Mouse (Mus musculus): ENCODE results near the gene Upp2. TPM values are rescaled to one million over a fixed set of nuclear protein-coding genes. Genes with fewer than 3 reads are reported as not detected.

Upp2 gene
- polyA plus RNA-seq, 1 experiment: 7.6 TPM

DNA sequence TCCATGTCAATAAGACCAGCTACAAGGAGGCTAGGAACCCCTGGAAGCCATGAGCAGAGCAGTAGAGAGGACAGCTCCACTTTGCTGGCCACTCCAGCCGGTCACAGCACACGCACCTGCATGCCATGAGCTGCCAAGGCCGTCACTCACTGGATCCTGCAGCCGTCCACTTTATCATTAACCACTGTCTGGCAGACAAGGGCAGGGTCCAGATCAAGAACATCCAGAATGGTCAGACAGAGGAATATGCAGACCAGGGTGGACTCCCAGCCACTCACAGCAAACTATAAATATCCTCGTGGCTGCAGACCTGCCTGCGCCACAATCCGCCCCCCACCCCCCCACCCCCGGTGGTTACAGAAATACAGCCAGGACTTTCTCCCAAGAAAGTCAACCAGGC is 31.9 kb upstream of the Upp2 start:
- Histone ChIP-seq H3K4me3 (ENCODE audit: low read depth, low read length) (no peak overlapping the region), H3K36me3 (ENCODE audit: control insufficient read depth, insufficient read depth, low read length) (no peaks in the 10 kb centered on the region), H3K27me3 (ENCODE audit: control insufficient read depth, insufficient read depth, low read length) (no peaks in the 10 kb centered on the region), H3K27ac (ENCODE audit: insufficient read depth, low read depth, low read length) (peak overlapping the region; percentile 82), H3K4me1 (ENCODE audit: control insufficient read depth, insufficient read depth, insufficient read length, low read length) (peaks cover 26% of the 10 kb centered on the region)
- TF ChIP-seq CTCF (IDR thresholded peaks at IDR 0.05; ENCODE audit: extremely low read depth, insufficient read length, insufficient replicate concordance, low read depth, low read length) (no peak), POLR2A (IDR thresholded peaks at IDR 0.05; ENCODE audit: low read depth, low read length) (no peak)
- 32% methylated on average over 8 of the region's 8 CpGs for WGBS

DNA sequence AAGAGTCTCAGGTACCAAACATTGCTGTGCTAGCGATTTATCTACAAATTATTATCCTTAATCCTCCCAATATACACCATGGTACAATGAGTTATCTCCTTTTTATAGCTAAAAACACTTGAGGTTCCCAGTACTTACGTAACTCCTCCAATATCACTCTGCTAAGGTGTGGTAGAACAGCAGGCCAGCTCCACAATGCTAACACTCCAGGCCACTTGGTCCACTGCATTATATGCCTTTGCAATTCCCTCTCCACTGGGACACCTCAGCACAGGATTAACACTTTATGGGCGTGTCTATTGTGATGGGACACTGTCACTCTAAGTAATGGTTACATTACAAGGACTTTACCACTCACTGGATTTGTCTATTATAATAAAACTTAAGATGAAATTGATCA is 30.3 kb upstream of the Upp2 start:
- TF ChIP-seq POLR2A (IDR thresholded peaks at IDR 0.05; ENCODE audit: low read depth, low read length): no peak
- no peak for TF ChIP-seq CTCF (IDR thresholded peaks at IDR 0.05; ENCODE audit: extremely low read depth, insufficient read length, insufficient replicate concordance, low read depth, low read length)
- Histone ChIP-seq H3K36me3 (ENCODE audit: control insufficient read depth, insufficient read depth, low read length) (no peaks in the 10 kb centered on the region), H3K4me3 (ENCODE audit: low read depth, low read length) (no peak overlapping the region), H3K4me1 (ENCODE audit: control insufficient read depth, insufficient read depth, insufficient read length, low read length) (peaks cover 18% of the 10 kb centered on the region), H3K27me3 (ENCODE audit: control insufficient read depth, insufficient read depth, low read length) (no peaks in the 10 kb centered on the region), H3K27ac (ENCODE audit: insufficient read depth, low read depth, low read length) (no peak overlapping the region)
- 69% methylated on average over 3 of the region's 3 CpGs for WGBS

DNA sequence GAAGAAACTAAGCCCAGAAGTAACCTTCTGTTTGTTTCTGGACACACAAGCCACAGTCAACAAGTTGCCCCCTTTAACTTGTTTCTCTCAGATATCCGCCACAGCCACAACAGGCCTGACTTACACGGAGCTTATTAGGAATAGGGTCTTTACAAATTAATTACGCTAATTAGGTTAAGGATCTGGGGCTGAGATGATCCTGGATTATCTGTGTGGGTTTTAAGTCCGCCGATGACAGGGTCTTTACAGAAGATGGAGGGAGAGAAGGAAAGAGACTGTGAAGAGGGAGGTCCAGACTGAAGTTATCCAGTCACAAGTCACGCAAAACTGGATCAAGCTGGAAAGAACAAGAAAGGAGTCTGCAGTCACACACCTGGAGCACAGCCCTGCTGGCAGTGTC is 28.9 kb upstream of the Upp2 start:
- Histone ChIP-seq H3K27me3 (ENCODE audit: control insufficient read depth, insufficient read depth, low read length) (no peaks in the 10 kb centered on the region), H3K4me1 (ENCODE audit: control insufficient read depth, insufficient read depth, insufficient read length, low read length) (peaks cover 14% of the 10 kb centered on the region), H3K4me3 (ENCODE audit: low read depth, low read length) (no peak overlapping the region), H3K36me3 (ENCODE audit: control insufficient read depth, insufficient read depth, low read length) (no peaks in the 10 kb centered on the region), H3K27ac (ENCODE audit: insufficient read depth, low read depth, low read length) (no peak overlapping the region)
- 96% methylated on average over 6 of the region's 6 CpGs for WGBS
- TF ChIP-seq CTCF (IDR thresholded peaks at IDR 0.05; ENCODE audit: extremely low read depth, insufficient read length, insufficient replicate concordance, low read depth, low read length) (no peak), POLR2A (IDR thresholded peaks at IDR 0.05; ENCODE audit: low read depth, low read length) (no peak)

DNA sequence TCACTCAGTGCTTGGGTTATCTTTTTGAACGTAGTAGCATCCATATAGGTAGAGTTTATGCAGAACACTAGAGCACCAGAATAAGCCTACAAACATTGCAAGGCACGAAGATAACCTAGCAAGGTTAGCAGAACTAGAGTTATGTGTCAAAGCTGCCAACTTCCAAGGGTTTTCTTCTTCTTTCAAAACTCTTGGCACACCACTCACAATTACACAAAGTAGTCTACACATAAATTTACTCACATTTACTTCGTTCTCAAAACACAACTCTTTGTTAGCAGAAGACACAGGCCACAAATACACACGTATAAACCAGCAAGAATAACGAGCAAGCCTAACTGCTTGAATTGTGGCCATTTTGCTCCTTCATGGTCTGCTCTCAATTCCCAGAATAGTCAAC is 23.8 kb upstream of the Upp2 start:
- Histone ChIP-seq H3K4me3 (ENCODE audit: low read depth, low read length) (no peak overlapping the region), H3K27ac (ENCODE audit: insufficient read depth, low read depth, low read length) (no peak overlapping the region), H3K27me3 (ENCODE audit: control insufficient read depth, insufficient read depth, low read length) (no peaks in the 10 kb centered on the region), H3K36me3 (ENCODE audit: control insufficient read depth, insufficient read depth, low read length) (no peaks in the 10 kb centered on the region), H3K4me1 (ENCODE audit: control insufficient read depth, insufficient read depth, insufficient read length, low read length) (peaks cover 4% of the 10 kb centered on the region)
- 88% methylated on average over 5 of the region's 5 CpGs for WGBS
- TF ChIP-seq POLR2A (IDR thresholded peaks at IDR 0.05; ENCODE audit: low read depth, low read length) (no peak), CTCF (IDR thresholded peaks at IDR 0.05; ENCODE audit: extremely low read depth, insufficient read length, insufficient replicate concordance, low read depth, low read length) (no peak)

DNA sequence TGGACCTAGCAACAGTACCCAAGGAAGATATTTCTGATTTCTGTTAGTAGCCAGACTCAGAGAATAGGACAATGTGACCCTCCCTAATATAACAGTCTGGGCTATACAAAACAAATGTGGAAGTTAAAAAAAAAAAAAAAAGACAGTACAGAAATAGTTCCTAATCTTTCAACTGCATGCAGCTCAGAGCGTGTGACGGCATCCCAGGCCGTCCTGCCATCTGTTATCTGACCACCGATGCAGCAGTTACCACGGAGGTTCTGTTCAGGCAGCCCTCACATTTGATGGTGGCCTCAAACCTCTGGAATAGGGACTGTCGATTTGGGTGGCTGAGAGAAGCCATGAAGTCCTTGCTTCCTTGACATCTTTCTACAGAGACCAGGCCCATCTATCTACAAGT is 22.7 kb upstream of the Upp2 start:
- 73% methylated on average over 6 of the region's 6 CpGs for WGBS
- no peak overlapping the region for H3K4me3 ChIP-seq (ENCODE audit: low read depth, low read length)
- no peaks in the 10 kb centered on the region for H3K36me3 ChIP-seq (ENCODE audit: control insufficient read depth, insufficient read depth, low read length)
- no peaks in the 10 kb centered on the region for H3K27me3 ChIP-seq (ENCODE audit: control insufficient read depth, insufficient read depth, low read length)
- peaks cover 6% of the 10 kb centered on the region for H3K4me1 ChIP-seq (ENCODE audit: control insufficient read depth, insufficient read depth, insufficient read length, low read length)
- TF ChIP-seq POLR2A (IDR thresholded peaks at IDR 0.05; ENCODE audit: low read depth, low read length) (no peak), CTCF (IDR thresholded peaks at IDR 0.05; ENCODE audit: extremely low read depth, insufficient read length, insufficient replicate concordance, low read depth, low read length) (no peak)
- no peak overlapping the region for H3K27ac ChIP-seq (ENCODE audit: insufficient read depth, low read depth, low read length)

DNA sequence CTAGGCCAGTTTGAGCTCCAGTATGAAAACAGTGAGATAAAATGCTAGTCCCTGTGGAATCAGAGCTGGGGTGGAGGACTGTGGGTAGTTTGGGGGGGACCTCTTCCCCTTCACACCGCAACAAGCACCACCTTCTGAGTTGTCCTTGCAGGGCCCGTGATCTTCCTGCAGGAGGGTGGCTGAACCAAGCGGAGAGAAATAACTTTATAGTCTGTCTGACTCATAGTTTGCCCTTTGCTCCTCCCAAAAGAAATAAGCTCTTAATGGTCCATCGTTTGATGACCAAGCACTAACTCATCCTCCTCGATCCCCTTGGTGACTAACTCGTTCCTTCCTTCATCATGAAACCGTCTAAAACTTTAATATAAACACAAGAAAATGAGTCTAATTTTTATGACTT is 20.8 kb upstream of the Upp2 start:
- H3K27ac ChIP-seq (ENCODE audit: insufficient read depth, low read depth, low read length): 0 out of 2 replicates have a peak overlapping the region, but pooled peaks have one; percentile 10

DNA sequence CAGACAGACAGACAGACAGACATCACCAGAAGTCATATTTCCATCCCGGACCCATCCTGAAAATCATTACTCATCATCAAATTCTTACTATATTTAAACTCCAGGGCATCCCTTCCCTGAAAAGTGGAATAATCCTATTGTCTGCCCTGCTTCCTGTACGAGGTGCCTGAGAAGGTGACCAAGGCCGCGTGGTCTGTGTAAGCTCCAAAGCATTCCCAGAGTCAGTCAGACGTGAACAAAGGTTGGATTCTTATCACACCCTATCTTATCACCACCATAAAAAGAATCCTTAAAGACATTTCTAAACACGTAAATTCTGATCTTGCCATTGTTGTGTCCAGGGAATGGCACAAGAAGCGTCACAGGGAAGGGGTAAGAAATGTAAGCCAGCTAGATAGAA is 18.2 kb upstream of the Upp2 start:
- TF ChIP-seq POLR2A (IDR thresholded peaks at IDR 0.05; ENCODE audit: low read depth, low read length) (no peak), CTCF (IDR thresholded peaks at IDR 0.05; ENCODE audit: extremely low read depth, insufficient read length, insufficient replicate concordance, low read depth, low read length) (no peak)
- WGBS: 19% methylated on average over 7 of the region's 7 CpGs

More for the DNA sequence above, 20.8 kb upstream of the Upp2 start:
- peaks cover 15% of the 10 kb centered on the region for H3K4me1 ChIP-seq (ENCODE audit: control insufficient read depth, insufficient read depth, insufficient read length, low read length)
- H3K4me3 ChIP-seq (ENCODE audit: low read depth, low read length): no peak overlapping the region
- H3K27me3 ChIP-seq (ENCODE audit: control insufficient read depth, insufficient read depth, low read length): no peaks in the 10 kb centered on the region
- WGBS: 30% methylated on average over 7 of the region's 7 CpGs
- TF ChIP-seq CTCF (IDR thresholded peaks at IDR 0.05; ENCODE audit: extremely low read depth, insufficient read length, insufficient replicate concordance, low read depth, low read length) (no peak), POLR2A (IDR thresholded peaks at IDR 0.05; ENCODE audit: low read depth, low read length) (no peak)
- no peaks in the 10 kb centered on the region for H3K36me3 ChIP-seq (ENCODE audit: control insufficient read depth, insufficient read depth, low read length)

DNA sequence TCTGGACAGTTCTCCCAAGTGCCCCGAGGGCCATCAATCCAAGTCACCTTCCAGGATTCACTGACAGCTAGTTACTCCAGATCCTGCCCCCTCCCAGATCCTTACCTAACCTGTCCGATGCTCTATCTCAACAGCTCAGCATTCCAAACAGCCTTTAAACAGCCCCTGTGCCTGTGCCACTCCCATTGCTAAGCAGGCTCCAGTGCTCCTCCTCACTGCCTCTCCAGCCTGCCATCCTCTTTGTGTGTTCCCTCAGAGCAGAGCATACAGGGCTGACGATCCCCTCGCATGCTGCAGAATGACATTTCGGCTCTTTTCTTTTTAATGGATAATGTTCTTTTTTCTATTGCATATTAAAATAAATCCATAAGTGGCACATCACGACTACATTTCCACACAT is 17.1 kb upstream of the Upp2 start:
- H3K4me1 ChIP-seq (ENCODE audit: control insufficient read depth, insufficient read depth, insufficient read length, low read length): peaks cover 28% of the 10 kb centered on the region
- TF ChIP-seq CTCF (IDR thresholded peaks at IDR 0.05; ENCODE audit: extremely low read depth, insufficient read length, insufficient replicate concordance, low read depth, low read length) (no peak), POLR2A (IDR thresholded peaks at IDR 0.05; ENCODE audit: low read depth, low read length) (no peak)
- no peak overlapping the region for H3K4me3 ChIP-seq (ENCODE audit: low read depth, low read length)
- no peaks in the 10 kb centered on the region for H3K36me3 ChIP-seq (ENCODE audit: control insufficient read depth, insufficient read depth, low read length)
- 43% methylated on average over 6 of the region's 6 CpGs for WGBS
- no peak overlapping the region for H3K27ac ChIP-seq (ENCODE audit: insufficient read depth, low read depth, low read length)
- H3K27me3 ChIP-seq (ENCODE audit: control insufficient read depth, insufficient read depth, low read length): no peaks in the 10 kb centered on the region

More for the DNA sequence above, 18.2 kb upstream of the Upp2 start:
- H3K4me1 ChIP-seq (ENCODE audit: control insufficient read depth, insufficient read depth, insufficient read length, low read length): peaks cover 28% of the 10 kb centered on the region
- H3K36me3 ChIP-seq (ENCODE audit: control insufficient read depth, insufficient read depth, low read length): no peaks in the 10 kb centered on the region
- H3K27me3 ChIP-seq (ENCODE audit: control insufficient read depth, insufficient read depth, low read length): no peaks in the 10 kb centered on the region
- H3K4me3 ChIP-seq (ENCODE audit: low read depth, low read length): no peak overlapping the region
- H3K27ac ChIP-seq (ENCODE audit: insufficient read depth, low read depth, low read length): no peak overlapping the region

All from small intestine, adult 2 months (tissue).